Mouse (Mus musculus): ENCODE measurements around the gene Smad6.

The Smad6 gene

GRCm38 (mm10) chr9:63989214-63989613 is 32.6 kb downstream of the Smad6 start:
- in situ Hi-C loops (cut with MseI, MboI): no loop called here

GRCm38 (mm10) chr9:63985125-63985524 is 36.7 kb downstream of the Smad6 start:
- in situ Hi-C loops (cut with MseI, MboI): no loop called here

- in situ Hi-C loops (cut with MseI, MboI): no loop called here
Measured at GRCm38 (mm10) chr9:63982937-63983632, 38.8 kb downstream of the Smad6 start.

- in situ Hi-C loops (cut with MseI, MboI): no loop called here
Measured at GRCm38 (mm10) chr9:63981912-63982311, 39.9 kb downstream of the Smad6 start.

GRCm38 (mm10) chr9:63981371-63981770 is 40.5 kb downstream of the Smad6 start:
- in situ Hi-C loops (cut with MseI, MboI): no loop called here

- in situ Hi-C loops (cut with MseI, MboI): no loop called here
Measured at GRCm38 (mm10) chr9:63980179-63981086, 41.4 kb downstream of the Smad6 start.

- in situ Hi-C loops (cut with MseI, MboI): no loop called here
Measured at GRCm38 (mm10) chr9:63979275-63979674, 42.6 kb downstream of the Smad6 start.

- in situ Hi-C loops (cut with MseI, MboI): no loop called here
Measured at GRCm38 (mm10) chr9:63978682-63979081, 43.2 kb downstream of the Smad6 start.

- in situ Hi-C loops (cut with MseI, MboI): no loop called here
Measured at GRCm38 (mm10) chr9:63975996-63976395, 45.9 kb downstream of the Smad6 start.

- in situ Hi-C loops (cut with MseI, MboI): no loop called here
Measured at GRCm38 (mm10) chr9:63974258-63975023, 47.4 kb downstream of the Smad6 start.

GRCm38 (mm10) chr9:63973662-63974190 is 48.1 kb downstream of the Smad6 start:
- in situ Hi-C loops (cut with MseI, MboI): no loop called here

- in situ Hi-C loops (cut with MseI, MboI): no loop called here
Measured at GRCm38 (mm10) chr9:63972576-63973290, 49.1 kb downstream of the Smad6 start.

- in situ Hi-C loops (cut with MseI, MboI): no loop called here
Measured at GRCm38 (mm10) chr9:63971557-63971956, 50.3 kb downstream of the Smad6 start.

- in situ Hi-C loops (cut with MseI, MboI): no loop called here
Measured at GRCm38 (mm10) chr9:63970836-63971235, 51.0 kb downstream of the Smad6 start.

GRCm38 (mm10) chr9:63970388-63970787 is 51.5 kb downstream of the Smad6 start:
- in situ Hi-C loops (cut with MseI, MboI): no loop called here

GRCm38 (mm10) chr9:63969467-63969866 is 52.4 kb downstream of the Smad6 start:
- in situ Hi-C loops (cut with MseI, MboI): no loop called here

- in situ Hi-C loops (cut with MseI, MboI): no loop called here
Measured at GRCm38 (mm10) chr9:63968592-63968991, 53.3 kb downstream of the Smad6 start.

GRCm38 (mm10) chr9:63967408-63968172 is 54.3 kb downstream of the Smad6 start:
- in situ Hi-C loops (cut with MseI, MboI): no loop called here

- in situ Hi-C loops (cut with MseI, MboI): no loop called here
Measured at GRCm38 (mm10) chr9:63965579-63965981, 56.3 kb downstream of the Smad6 start.

GRCm38 (mm10) chr9:63961881-63962280 is 60.0 kb downstream of the Smad6 start:
- in situ Hi-C loops (cut with MseI, MboI): no loop called here
